In genomic region chr8:104037611-104038010, GRCm38 (mm10) we compare ENCODE assay signal across 27 mouse cellular contexts.
DNase-seq lines count a peak whose midpoint lies in the region; ATAC-seq and TF ChIP-seq lines count a peak whose summit lies in the region.
"Had no signal": no experiment of that assay in that cellular context is flagged by ENCODE, and none has a peak within 500 bp of the region (broad histone marks: within the 10 kb centered on the region; RNA-seq: fewer than 3 reads in every experiment).

No protein-coding gene starts in this region.

- DNase-seq in hindbrain, postnatal 0 days (ENCODE audit: low spot score) = no peak
- DNase-seq in left cerebral cortex, postnatal 25 days (ENCODE audit: low spot score in 2 of 2) = peak; percentile 45 to 80
- DNase-seq in left cerebral cortex, postnatal 4 days = no peak
- peak; percentile 83 for DNase-seq in brain, adult 2 months (ENCODE audit: low read depth, low spot score)
- DNase-seq in left cerebral cortex, postnatal 36 days (ENCODE audit: low spot score in 2 of 2) = peak; percentile 30 to 39
- DNase-seq: adrenal gland, postnatal 25 days; B cell, adult 2 months; cerebellum, adult 18-20 months; cerebellum, postnatal 10 days; gastrocnemius, adult 2 months; gastrocnemius, postnatal 36 days; heart, adult 18-20 months; heart, postnatal 36 days; kidney, adult 18-20 months; kidney, postnatal 25 days had no signal

- no peaks in the 10 kb centered on the region for H3K9me3 ChIP-seq in hindbrain, postnatal 0 days (ENCODE audit: low read length)
- H3K9me3 ChIP-seq in hindbrain, embryonic 16.5 days (ENCODE audit: control insufficient read depth, low read length) = no peaks in the 10 kb centered on the region
- H3K9me3 ChIP-seq: embryonic facial prominence, embryonic 13.5 days; forebrain, embryonic 10.5 days; forebrain, embryonic 15.5 days; kidney, embryonic 15.5 days; limb, embryonic 13.5 days; lung, embryonic 15.5 days; midbrain, embryonic 12.5 days; neural tube, embryonic 13.5 days had no signal

- H3K9ac ChIP-seq in hindbrain, postnatal 0 days (replicated peaks; ENCODE audit: low read length) = no peak overlapping the region
- H3K9ac ChIP-seq in hindbrain, embryonic 16.5 days (ENCODE audit: low read depth, low read length) = no peak overlapping the region
- H3K9ac ChIP-seq: embryonic facial prominence, embryonic 13.5 days; forebrain, embryonic 15.5 days; hindbrain, embryonic 14.5 days; kidney, embryonic 15.5 days; limb, embryonic 13.5 days; lung, embryonic 15.5 days; midbrain, embryonic 12.5 days; neural tube, embryonic 13.5 days had no signal

- H3K36me3 ChIP-seq in hindbrain, postnatal 0 days (ENCODE audit: insufficient read depth, low read length) = no peaks in the 10 kb centered on the region
- H3K36me3 ChIP-seq in hindbrain, embryonic 16.5 days (ENCODE audit: control insufficient read depth, insufficient read depth, low read length) = no peaks in the 10 kb centered on the region
- H3K36me3 ChIP-seq: embryonic facial prominence, embryonic 13.5 days; forebrain, embryonic 10.5 days; forebrain, embryonic 15.5 days; kidney, embryonic 15.5 days; limb, embryonic 13.5 days; lung, embryonic 15.5 days; midbrain, embryonic 12.5 days; neural tube, embryonic 13.5 days had no signal

- 0 out of 2 replicates have a peak, but pooled peaks have one; percentile 31 for ATAC-seq in hindbrain, postnatal 0 days
- ATAC-seq in hindbrain, embryonic 16.5 days = no peak
- ATAC-seq: forebrain, embryonic 15.5 days had no signal

- no peak overlapping the region for H3K4me2 ChIP-seq in hindbrain, postnatal 0 days (ENCODE audit: low read depth, low read length)
- H3K4me2 ChIP-seq in hindbrain, embryonic 16.5 days (ENCODE audit: low read length) = no peak overlapping the region
- H3K4me2 ChIP-seq: embryonic facial prominence, embryonic 13.5 days; forebrain, embryonic 15.5 days; heart, embryonic 11.5 days; hindbrain, embryonic 14.5 days; kidney, embryonic 15.5 days; limb, embryonic 13.5 days; liver, embryonic 11.5 days; lung, embryonic 15.5 days; midbrain, embryonic 12.5 days; neural tube, embryonic 13.5 days had no signal

- TF ChIP-seq CTCF in hindbrain, postnatal 0 days (IDR thresholded peaks at IDR 0.05; ENCODE audit: low read depth) = no peak

- H3K27me3 ChIP-seq in hindbrain, postnatal 0 days (ENCODE audit: insufficient read depth, low read length) = no peaks in the 10 kb centered on the region
- no peaks in the 10 kb centered on the region for H3K27me3 ChIP-seq in hindbrain, embryonic 16.5 days (replicated peaks; ENCODE audit: control insufficient read depth, insufficient read depth, low read length)
- H3K27me3 ChIP-seq: embryonic facial prominence, embryonic 13.5 days; forebrain, embryonic 15.5 days; kidney, embryonic 15.5 days; limb, embryonic 13.5 days; lung, embryonic 15.5 days; midbrain, embryonic 12.5 days; neural tube, embryonic 13.5 days had no signal

- H3K4me1 ChIP-seq in hindbrain, postnatal 0 days (ENCODE audit: insufficient read depth, low read length) = no peaks in the 10 kb centered on the region
- no peaks in the 10 kb centered on the region for H3K4me1 ChIP-seq in hindbrain, embryonic 16.5 days (ENCODE audit: control insufficient read depth, insufficient read depth, low read depth, low read length)

- WGBS in hindbrain, postnatal 0 days = 70% methylated on average over 7 of the region's 7 CpGs
- 78% methylated on average over 7 of the region's 7 CpGs for WGBS in hindbrain, embryonic 16.5 days

- no peak overlapping the region for H3K4me3 ChIP-seq in hindbrain, postnatal 0 days (ENCODE audit: low read length)
- H3K4me3 ChIP-seq in hindbrain, embryonic 16.5 days (ENCODE audit: low read length) = no peak overlapping the region
- H3K4me3 ChIP-seq: embryonic facial prominence, embryonic 13.5 days; forebrain, embryonic 10.5 days; forebrain, embryonic 15.5 days; gastrocnemius, adult 2 months; kidney, embryonic 15.5 days; limb, embryonic 13.5 days; lung, embryonic 15.5 days; midbrain, embryonic 12.5 days; neural tube, embryonic 13.5 days had no signal

- H3K27ac ChIP-seq in hindbrain, postnatal 0 days = no peak overlapping the region
- H3K27ac ChIP-seq in hindbrain, embryonic 16.5 days (ENCODE audit: low read depth, low read length) = no peak overlapping the region
- H3K27ac ChIP-seq: embryonic facial prominence, embryonic 13.5 days; forebrain, embryonic 10.5 days; forebrain, embryonic 15.5 days; gastrocnemius, adult 2 months; hindbrain, embryonic 14.5 days; kidney, embryonic 15.5 days; limb, embryonic 13.5 days; lung, embryonic 15.5 days; midbrain, embryonic 12.5 days; neural tube, embryonic 13.5 days had no signal

- intact Hi-C loops in left cerebral cortex, postnatal 25 days (cut with DNase I) = no loop called here
- intact Hi-C loops in left cerebral cortex, postnatal 4 days (cut with DNase I) = no loop called here
- intact Hi-C loops in left cerebral cortex, postnatal 36 days (cut with DNase I) = no loop called here

Comparison
In these comparisons a context has a peak if more than half of its experiments do, and no peak if none do; other contexts are left out.
1. DNase-seq: peak in left cerebral cortex, postnatal 25 days (2 of 2), brain, adult 2 months (single experiment) and left cerebral cortex, postnatal 36 days (2 of 2); none in hindbrain, postnatal 0 days (single experiment) and left cerebral cortex, postnatal 4 days (single experiment).